ENCODE assay signal across 10 mouse cellular contexts in genomic region chr2:85022043-85022442, GRCm38 (mm10). TPM values are rescaled to one million over a fixed set of nuclear protein-coding genes. Genes with fewer than 3 reads are reported as not detected.
DNase-seq lines count a peak whose midpoint lies in the region; TF ChIP-seq lines count a peak whose summit lies in the region.
"Had no signal": no experiment of that assay in that cellular context is flagged by ENCODE, and none has a peak within 500 bp of the region (broad histone marks: within the 10 kb centered on the region; RNA-seq: fewer than 3 reads in every experiment).

No protein-coding gene starts in this region.

- H3K4me1 ChIP-seq in cortical plate, adult 2 months (ENCODE audit: control insufficient read depth, insufficient read depth, low read length) = no peaks in the 10 kb centered on the region

- H3K27ac ChIP-seq in cortical plate, adult 2 months (ENCODE audit: insufficient read depth, low read length) = no peak overlapping the region
- H3K27ac ChIP-seq: liver, embryonic 15.5 days had no signal

- H3K4me3 ChIP-seq in cortical plate, adult 2 months (ENCODE audit: insufficient read depth, low read length) = no peak overlapping the region
- H3K4me3 ChIP-seq: liver, embryonic 15.5 days had no signal

- TF ChIP-seq POLR2A in cortical plate, adult 2 months (IDR thresholded peaks at IDR 0.05; ENCODE audit: extremely low read depth, insufficient read depth, low read length) = no peak

- peak; percentile 70 for TF ChIP-seq CTCF in cortical plate, adult 2 months (IDR thresholded peaks at IDR 0.05; ENCODE audit: extremely low read depth, insufficient read depth, low read length)

- intact Hi-C loops in left cerebral cortex, postnatal 25 days (cut with DNase I) = loop anchor here (10.0 kb wide), 1 partner anchor 223 kb away; no protein-coding TSS in a partner anchor

- peak; percentile 17 for DNase-seq in adrenal gland, adult 2 months
- DNase-seq in adrenal gland, adult 8-10 months = no peak
- DNase-seq in left cerebral cortex, postnatal 25 days (ENCODE audit: low spot score in 2 of 2) = peak; percentile 44 to 58
- no peak for DNase-seq in left cerebral cortex, adult 11 months (ENCODE audit: low spot score)
- DNase-seq in lung, postnatal 14 days = peak; percentile 44
- DNase-seq in thymus, postnatal 4 days = no peak
- DNase-seq in spleen, postnatal 14 days (ENCODE audit: low spot score in 2 of 2) = no peak

RNA-seq across cellular contexts. Expression of gene Ssrp1, which starts 15.0 kb away (rescaled TPM):
- total RNA-seq in adrenal gland, adult 2 months (2021) = 100 to 1,000 TPM; 105 to 125 TPM
- polyA plus RNA-seq in adrenal gland, adult 2 months (2012; rRNA removed) = 78.7 and 92.2 TPM in 2 replicates
- total RNA-seq in adrenal gland, adult 8-10 months (2022) = 100 to 1,000 TPM; 130 to 156 (median 142) TPM
- total RNA-seq in left cerebral cortex, postnatal 25 days (2021) = 10 to 100 TPM; 93.4 to 99.9 TPM
- polyA plus RNA-seq in cortical plate, adult 2 months (2012; rRNA removed) = 92.4 and 110 TPM in 2 replicates

RNA-seq across cellular contexts. Expression of gene P2rx3, which starts 15.2 kb away (rescaled TPM):
- total RNA-seq in adrenal gland, adult 2 months (2021) = 1 to 10 TPM; 1.1 to 1.4 TPM
- 0.54 and 0.83 TPM in 2 replicates for polyA plus RNA-seq in adrenal gland, adult 2 months (2012; rRNA removed)
- total RNA-seq in adrenal gland, adult 8-10 months (2022) = 1 to 10 TPM in 3 of 4 experiments, under 1 TPM in 1; 0.83 to 1.8 (median 1.3) TPM
- 1 to 10 TPM; 2.2 to 2.3 TPM for total RNA-seq in left cerebral cortex, postnatal 25 days (2021)
- 1.7 and 2.2 TPM in 2 replicates for polyA plus RNA-seq in cortical plate, adult 2 months (2012; rRNA removed)

RNA-seq across cellular contexts. Expression of gene Tnks1bp1, which starts 25.8 kb away (rescaled TPM):
- 100 to 1,000 TPM in 1 of 2 experiments, 10 to 100 TPM in 1; 87.8 to 114 TPM for total RNA-seq in adrenal gland, adult 2 months (2021)
- 66.5 and 78.9 TPM in 2 replicates for polyA plus RNA-seq in adrenal gland, adult 2 months (2012; rRNA removed)
- 100 to 1,000 TPM; 103 to 135 (median 120) TPM for total RNA-seq in adrenal gland, adult 8-10 months (2022)
- total RNA-seq in left cerebral cortex, postnatal 25 days (2021) = 100 to 1,000 TPM; 112 to 123 TPM
- polyA plus RNA-seq in cortical plate, adult 2 months (2012; rRNA removed) = 55.4 and 62.8 TPM in 2 replicates

RNA-seq across cellular contexts. Expression of gene Prg3, which starts 34.0 kb away (rescaled TPM):
- total RNA-seq in adrenal gland, adult 2 months (2021) = not detected
- not detected in 2 replicates for polyA plus RNA-seq in adrenal gland, adult 2 months (2012; rRNA removed)
- not detected for total RNA-seq in adrenal gland, adult 8-10 months (2022)
- total RNA-seq in left cerebral cortex, postnatal 25 days (2021) = not detected
- not detected in 2 replicates for polyA plus RNA-seq in cortical plate, adult 2 months (2012; rRNA removed)
- total RNA-seq: heart, postnatal 25 days had no signal

RNA-seq across cellular contexts. Expression of gene Prg2, which starts 41.8 kb away (rescaled TPM):
- total RNA-seq in adrenal gland, adult 2 months (2021) = not detected
- polyA plus RNA-seq in adrenal gland, adult 2 months (2012; rRNA removed) = not detected in 2 replicates
- total RNA-seq in adrenal gland, adult 8-10 months (2022) = not detected
- not detected for total RNA-seq in left cerebral cortex, postnatal 25 days (2021)
- polyA plus RNA-seq in cortical plate, adult 2 months (2012; rRNA removed) = 0.17 TPM in 1 of 2 replicates, not detected in the other
- total RNA-seq: heart, postnatal 25 days had no signal

Comparison
In these comparisons a context has a peak if more than half of its experiments do, and no peak if none do; other contexts are left out.
1. DNase-seq: peak in adrenal gland, adult 2 months (single experiment), left cerebral cortex, postnatal 25 days (2 of 2) and lung, postnatal 14 days (single experiment); none in adrenal gland, adult 8-10 months (single experiment), left cerebral cortex, adult 11 months (single experiment), thymus, postnatal 4 days (single experiment) and spleen, postnatal 14 days (0 of 2).